Mouse (Mus musculus) cerebellum, adult 2 months (tissue): Measurements from ENCODE around the gene Tars2.

Experiments
- CTCF ChIP-seq: fragments of 200-500 bp; IDR thresholded peaks from 2 replicates; pipeline ENCODE4 v1.5.1; 2011; ENCODE audit warnings: low read depth, mild to moderate bottlenecking, control low read depth, low read length, moderate library complexity, borderline replicate concordance; ENCODE audit not compliant: insufficient read depth
- POLR2A ChIP-seq: fragments of 200-500 bp; IDR thresholded peaks from 2 replicates; pipeline ENCODE4 v1.6.1; 2011; ENCODE audit warnings: low read length, control low read depth, borderline replicate concordance; ENCODE audit not compliant: insufficient read depth

- TF ChIP-seq CTCF (no peak), POLR2A (no peak)
Observed at GRCm38 (mm10) chr3:95718153-95718552, 41.9 kb downstream of the Tars2 start.
